Mouse (Mus musculus) urinary bladder, postnatal 14 days (tissue): ENCODE results near the gene Nfkb2.

Experiments
- DNase-seq: peaks from one replicate; pipeline ENCODE4 v3.0.0; 2021; ENCODE audit warnings: low spot score

Nfkb2 gene

GRCm38 (mm10) chr19:46304216-46304841 is at the start of gene Nfkb2:
TSS of gene Nfkb2 (plus strand) at chr19:46304320.
- peak; percentile 95 for DNase-seq

- DNase-seq: no peak
Observed at GRCm38 (mm10) chr19:46264762-46265161, 39.4 kb upstream of the Nfkb2 start.

- DNase-seq: no peak
Observed at GRCm38 (mm10) chr19:46275307-46275706, 28.8 kb upstream of the Nfkb2 start.

GRCm38 (mm10) chr19:46282081-46282849 is 21.9 kb upstream of the Nfkb2 start:
- no peak for DNase-seq

GRCm38 (mm10) chr19:46284686-46285085 is 19.4 kb upstream of the Nfkb2 start:
- no peak for DNase-seq

- DNase-seq: no peak
Observed at GRCm38 (mm10) chr19:46285631-46286030, 18.5 kb upstream of the Nfkb2 start.

GRCm38 (mm10) chr19:46286047-46286446 is 18.1 kb upstream of the Nfkb2 start:
- DNase-seq: no peak

- no peak for DNase-seq
Observed at GRCm38 (mm10) chr19:46286926-46287325, 17.2 kb upstream of the Nfkb2 start.

GRCm38 (mm10) chr19:46287566-46287965 is 16.6 kb upstream of the Nfkb2 start:
- DNase-seq: no peak

- no peak for DNase-seq
Observed at GRCm38 (mm10) chr19:46290535-46291105, 13.5 kb upstream of the Nfkb2 start.

- DNase-seq: no peak
Observed at GRCm38 (mm10) chr19:46296938-46297337, 7.2 kb upstream of the Nfkb2 start.

- DNase-seq: no peak
Observed at GRCm38 (mm10) chr19:46300294-46301045, 3.6 kb upstream of the Nfkb2 start.

- DNase-seq: no peak
Observed at GRCm38 (mm10) chr19:46302551-46302950, 1.6 kb upstream of the Nfkb2 start.

GRCm38 (mm10) chr19:46303251-46304215 is 587 bp upstream of the Nfkb2 start:
- DNase-seq: no peak

GRCm38 (mm10) chr19:46304908-46305333 is 801 bp downstream of the Nfkb2 start:
- no peak for DNase-seq

GRCm38 (mm10) chr19:46305432-46306267 is 1.5 kb downstream of the Nfkb2 start:
- DNase-seq: peak; percentile 89

GRCm38 (mm10) chr19:46306268-46306610 is 2.1 kb downstream of the Nfkb2 start:
- DNase-seq: no peak

- no peak for DNase-seq
Observed at GRCm38 (mm10) chr19:46306751-46307289, 2.7 kb downstream of the Nfkb2 start.

GRCm38 (mm10) chr19:46307781-46308180 is 3.7 kb downstream of the Nfkb2 start:
- no peak for DNase-seq

- no peak for DNase-seq
Observed at GRCm38 (mm10) chr19:46308303-46308702, 4.2 kb downstream of the Nfkb2 start.
